Mouse (Mus musculus): ENCODE results near the gene Mpp6. TPM values are rescaled to one million over a fixed set of nuclear protein-coding genes. Genes with fewer than 3 reads are reported as not detected.

The Mpp6 gene
- not detected in 2 replicates for polyA plus RNA-seq (2012; ENCODE audit: insufficient read depth, insufficient read length, low replicate concordance, missing spikeins)

- 3% methylated on average over 74 of the region's 74 CpGs for WGBS
- TF ChIP-seq CTCF (IDR thresholded peaks at IDR 0.05; ENCODE audit: insufficient read depth, low read depth, low read length) (no peak), POLR2A (IDR thresholded peaks at IDR 0.05; ENCODE audit: insufficient read depth, low read depth, low read length) (no peak)
- peak within 1 kb of the TSS; percentile 29; the same call in 1 of the 2 replicates for H3K27ac ChIP-seq (ENCODE audit: insufficient read depth, low read depth, low read length)
- H3K4me3 ChIP-seq (ENCODE audit: insufficient read depth, low read depth, low read length) = peak within 1 kb of the TSS; percentile 63
- H3K4me1 ChIP-seq (ENCODE audit: control insufficient read depth, insufficient read depth, low read length) = no peaks in the 10 kb centered on the region
Observed at GRCm38 (mm10) chr6:50109757-50110378, at the start of gene Mpp6. TSS of gene Mpp6 (plus strand) at chr6:50110241.

- WGBS = 93% methylated on average over 6 of the region's 6 CpGs
- H3K4me1 ChIP-seq (ENCODE audit: control insufficient read depth, insufficient read depth, low read length) = no peaks in the 10 kb centered on the region
- H3K4me3 ChIP-seq (ENCODE audit: insufficient read depth, low read depth, low read length) = no peak overlapping the region
- no peak overlapping the region for H3K27ac ChIP-seq (ENCODE audit: insufficient read depth, low read depth, low read length)
- TF ChIP-seq CTCF (IDR thresholded peaks at IDR 0.05; ENCODE audit: insufficient read depth, low read depth, low read length) (no peak), POLR2A (IDR thresholded peaks at IDR 0.05; ENCODE audit: insufficient read depth, low read depth, low read length) (no peak)
Observed at GRCm38 (mm10) chr6:50066172-50066571, 43.9 kb upstream of the Mpp6 start.

- no peak for TF ChIP-seq POLR2A (IDR thresholded peaks at IDR 0.05; ENCODE audit: insufficient read depth, low read depth, low read length)
- TF ChIP-seq CTCF (IDR thresholded peaks at IDR 0.05; ENCODE audit: insufficient read depth, low read depth, low read length) = no peak
- no peak overlapping the region for H3K27ac ChIP-seq (ENCODE audit: insufficient read depth, low read depth, low read length)
- H3K4me1 ChIP-seq (ENCODE audit: control insufficient read depth, insufficient read depth, low read length) = no peaks in the 10 kb centered on the region
- H3K4me3 ChIP-seq (ENCODE audit: insufficient read depth, low read depth, low read length) = no peak overlapping the region
Observed at GRCm38 (mm10) chr6:50068490-50068889, 41.6 kb upstream of the Mpp6 start.

GRCm38 (mm10) chr6:50075248-50075647, 34.8 kb upstream of the Mpp6 start:
- TF ChIP-seq POLR2A (IDR thresholded peaks at IDR 0.05; ENCODE audit: insufficient read depth, low read depth, low read length) (no peak), CTCF (IDR thresholded peaks at IDR 0.05; ENCODE audit: insufficient read depth, low read depth, low read length) (no peak)
- no peak overlapping the region for H3K4me3 ChIP-seq (ENCODE audit: insufficient read depth, low read depth, low read length)
- H3K4me1 ChIP-seq (ENCODE audit: control insufficient read depth, insufficient read depth, low read length) = no peaks in the 10 kb centered on the region
- WGBS = 92% methylated on average over 3 of the region's 3 CpGs
- H3K27ac ChIP-seq (ENCODE audit: insufficient read depth, low read depth, low read length) = no peak overlapping the region

- TF ChIP-seq CTCF (IDR thresholded peaks at IDR 0.05; ENCODE audit: insufficient read depth, low read depth, low read length) (no peak), POLR2A (IDR thresholded peaks at IDR 0.05; ENCODE audit: insufficient read depth, low read depth, low read length) (no peak)
- Histone ChIP-seq H3K27ac (ENCODE audit: insufficient read depth, low read depth, low read length) (no peak overlapping the region), H3K4me1 (ENCODE audit: control insufficient read depth, insufficient read depth, low read length) (no peaks in the 10 kb centered on the region), H3K4me3 (ENCODE audit: insufficient read depth, low read depth, low read length) (no peak overlapping the region)
- WGBS = 71% methylated on average over 2 of the region's 2 CpGs
Observed at GRCm38 (mm10) chr6:50076473-50076872, 33.6 kb upstream of the Mpp6 start.

GRCm38 (mm10) chr6:50080431-50080830, 29.6 kb upstream of the Mpp6 start:
- Histone ChIP-seq H3K27ac (ENCODE audit: insufficient read depth, low read depth, low read length) (no peak overlapping the region), H3K4me1 (ENCODE audit: control insufficient read depth, insufficient read depth, low read length) (no peaks in the 10 kb centered on the region), H3K4me3 (ENCODE audit: insufficient read depth, low read depth, low read length) (no peak overlapping the region)
- WGBS = 63% methylated on average over 7 of the region's 7 CpGs
- TF ChIP-seq POLR2A (IDR thresholded peaks at IDR 0.05; ENCODE audit: insufficient read depth, low read depth, low read length) = no peak
- TF ChIP-seq CTCF (IDR thresholded peaks at IDR 0.05; ENCODE audit: insufficient read depth, low read depth, low read length) = no peak

GRCm38 (mm10) chr6:50085206-50085605, 24.8 kb upstream of the Mpp6 start:
- whole genome bisulfite sequencing = 64% methylated on average over 4 of the region's 4 CpGs
- TF ChIP-seq CTCF (IDR thresholded peaks at IDR 0.05; ENCODE audit: insufficient read depth, low read depth, low read length) = no peak
- no peak for TF ChIP-seq POLR2A (IDR thresholded peaks at IDR 0.05; ENCODE audit: insufficient read depth, low read depth, low read length)

GRCm38 (mm10) chr6:50089333-50089732, 20.7 kb upstream of the Mpp6 start:
- Histone ChIP-seq H3K4me3 (ENCODE audit: insufficient read depth, low read depth, low read length) (no peak overlapping the region), H3K4me1 (ENCODE audit: control insufficient read depth, insufficient read depth, low read length) (no peaks in the 10 kb centered on the region), H3K27ac (ENCODE audit: insufficient read depth, low read depth, low read length) (no peak overlapping the region)
- 88% methylated on average over 5 of the region's 5 CpGs for WGBS
- TF ChIP-seq POLR2A (IDR thresholded peaks at IDR 0.05; ENCODE audit: insufficient read depth, low read depth, low read length) (no peak), CTCF (IDR thresholded peaks at IDR 0.05; ENCODE audit: insufficient read depth, low read depth, low read length) (no peak)

More at GRCm38 (mm10) chr6:50085206-50085605, 24.8 kb upstream of the Mpp6 start:
- H3K27ac ChIP-seq (ENCODE audit: insufficient read depth, low read depth, low read length) = no peak overlapping the region
- H3K4me3 ChIP-seq (ENCODE audit: insufficient read depth, low read depth, low read length) = no peak overlapping the region
- no peaks in the 10 kb centered on the region for H3K4me1 ChIP-seq (ENCODE audit: control insufficient read depth, insufficient read depth, low read length)

DNA sequence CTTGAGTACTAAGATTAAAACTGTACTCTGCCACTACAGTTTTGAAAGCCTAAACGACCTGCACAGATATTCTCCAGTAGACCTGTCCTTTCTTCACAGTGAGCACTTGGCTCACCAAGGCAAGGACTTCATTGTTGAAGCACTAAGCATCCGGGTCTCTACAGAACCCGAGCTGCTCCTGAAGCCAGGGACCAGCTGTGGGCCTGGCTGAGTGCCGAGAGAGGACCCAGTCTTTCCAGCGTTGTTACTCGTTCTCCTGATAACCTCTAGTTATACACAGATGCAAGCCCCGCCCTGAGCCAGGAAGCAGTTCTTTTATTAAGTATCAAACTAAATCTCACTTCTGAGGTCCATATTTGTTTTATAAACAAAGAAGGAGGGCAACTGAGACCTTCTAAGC, 19.8 kb upstream of the Mpp6 start:
- WGBS = 51% methylated on average over 7 of the region's 7 CpGs
- Histone ChIP-seq H3K27ac (ENCODE audit: insufficient read depth, low read depth, low read length) (no peak overlapping the region), H3K4me3 (ENCODE audit: insufficient read depth, low read depth, low read length) (no peak overlapping the region), H3K4me1 (ENCODE audit: control insufficient read depth, insufficient read depth, low read length) (no peaks in the 10 kb centered on the region)
- TF ChIP-seq POLR2A (IDR thresholded peaks at IDR 0.05; ENCODE audit: insufficient read depth, low read depth, low read length) (no peak), CTCF (IDR thresholded peaks at IDR 0.05; ENCODE audit: insufficient read depth, low read depth, low read length) (no peak)
